Comparison of ENCODE assay signal across 16 mouse cellular contexts in genomic region chr1:181258616-181259015, GRCm38 (mm10). TPM values are rescaled to one million over a fixed set of nuclear protein-coding genes. Genes with fewer than 3 reads are reported as not detected.
A peak's percentile ranks its signal among the peaks of the same experiment; 100 is the strongest.
DNase-seq lines count a peak whose midpoint lies in the region; ATAC-seq and TF ChIP-seq lines count a peak whose summit lies in the region.
"Had no signal": no experiment of that assay in that cellular context is flagged by ENCODE, and none has a peak within 500 bp of the region (broad histone marks: within the 10 kb centered on the region; RNA-seq: fewer than 3 reads in every experiment).

No protein-coding gene starts in this region.

- peak; percentile 37 for DNase-seq in kidney, adult 11 months
- peak; percentile 82 for DNase-seq in liver, adult 2 months (ENCODE audit: extremely low read depth, low read depth, low spot score)
- DNase-seq: cerebellum, adult 9-11 months; forebrain, postnatal 0 days; gastrocnemius, postnatal 14 days; lung, postnatal 36 days; retina, postnatal 1 day; spleen, adult 18-20 months had no signal

- no peak overlapping the region for H3K9ac ChIP-seq in kidney, embryonic 14.5 days (ENCODE audit: low read depth, low read length)
- peak overlapping the region; percentile 4; the same call in 1 of the 2 replicates for H3K9ac ChIP-seq in liver, adult 2 months (ENCODE audit: low read depth, low read length)
- H3K9ac ChIP-seq in stomach, embryonic 15.5 days, result no peak overlapping the region
- no peak overlapping the region for H3K9ac ChIP-seq in midbrain, embryonic 15.5 days
- H3K9ac ChIP-seq: forebrain, postnatal 0 days; heart, embryonic 15.5 days had no signal

- H3K27me3 ChIP-seq in kidney, embryonic 14.5 days (ENCODE audit: control insufficient read depth, insufficient read depth, low read length), result no peaks in the 10 kb centered on the region
- no peaks in the 10 kb centered on the region for H3K27me3 ChIP-seq in liver, adult 2 months (ENCODE audit: control insufficient read depth, insufficient read depth, low read length)
- H3K27me3 ChIP-seq in stomach, embryonic 15.5 days (replicated peaks), result no peaks in the 10 kb centered on the region
- H3K27me3 ChIP-seq in midbrain, embryonic 15.5 days (replicated peaks), result no peaks in the 10 kb centered on the region
- H3K27me3 ChIP-seq: heart, embryonic 15.5 days; Patski had no signal

- 65% methylated on average over 5 of the region's 5 CpGs for WGBS in kidney, embryonic 14.5 days
- WGBS in bone marrow, adult 2 months, result 78% methylated on average over 5 of the region's 5 CpGs
- 37% methylated on average over 5 of the region's 5 CpGs for WGBS in liver, adult 2 months
- WGBS in stomach, embryonic 15.5 days, result 88% methylated on average over 5 of the region's 5 CpGs
- WGBS in midbrain, embryonic 15.5 days, result 71% methylated on average over 5 of the region's 5 CpGs

- H3K79me2 ChIP-seq in liver, adult 2 months (ENCODE audit: control insufficient read depth, insufficient read depth, low read length), result no peaks in the 10 kb centered on the region

- no peak for TF ChIP-seq POLR2A in bone marrow, adult 2 months (IDR thresholded peaks at IDR 0.05; ENCODE audit: borderline replicate concordance, control insufficient read depth, low read depth, low read length)
- TF ChIP-seq POLR2A in liver, adult 2 months (IDR thresholded peaks at IDR 0.05; ENCODE audit: extremely low read depth, insufficient read depth, low read length), result no peak

- no peaks in the 10 kb centered on the region for H3K9me3 ChIP-seq in kidney, embryonic 14.5 days (ENCODE audit: control insufficient read depth, low read length)
- no peaks in the 10 kb centered on the region for H3K9me3 ChIP-seq in stomach, embryonic 15.5 days
- no peaks in the 10 kb centered on the region for H3K9me3 ChIP-seq in midbrain, embryonic 15.5 days
- H3K9me3 ChIP-seq: heart, embryonic 15.5 days had no signal

- no peak for TF ChIP-seq CTCF in bone marrow, adult 2 months (IDR thresholded peaks at IDR 0.05; ENCODE audit: control insufficient read depth, insufficient read depth, low read length)
- TF ChIP-seq CTCF in liver, adult 2 months (IDR thresholded peaks at IDR 0.05; ENCODE audit: low read depth, low read length), result no peak

- H3K4me1 ChIP-seq in kidney, embryonic 14.5 days (ENCODE audit: control insufficient read depth, insufficient read depth, low read length), result peaks cover 25% of the 10 kb centered on the region
- H3K4me1 ChIP-seq in bone marrow, adult 2 months (ENCODE audit: control insufficient read depth, insufficient read depth, low read length), result peaks cover 15% of the 10 kb centered on the region
- H3K4me1 ChIP-seq in liver, adult 2 months (ENCODE audit: control insufficient read depth, insufficient read depth, low read length), result peaks cover 16% of the 10 kb centered on the region
- H3K4me1 ChIP-seq in stomach, embryonic 15.5 days, result peaks cover 34% of the 10 kb centered on the region
- H3K4me1 ChIP-seq in midbrain, embryonic 15.5 days, result peaks cover 12% of the 10 kb centered on the region

- no peak overlapping the region for H3K4me2 ChIP-seq in kidney, embryonic 14.5 days (replicated peaks; ENCODE audit: low read depth, low read length)
- H3K4me2 ChIP-seq in stomach, embryonic 15.5 days, result no peak overlapping the region
- H3K4me2 ChIP-seq in midbrain, embryonic 15.5 days, result no peak overlapping the region
- H3K4me2 ChIP-seq: heart, embryonic 15.5 days had no signal

- no peak overlapping the region for H3K27ac ChIP-seq in kidney, embryonic 14.5 days (ENCODE audit: low read depth, low read length)
- H3K27ac ChIP-seq in bone marrow, adult 2 months (ENCODE audit: control insufficient read depth, insufficient read depth, low read depth, low read length, poor library complexity), result peak overlapping the region; percentile 86
- H3K27ac ChIP-seq in liver, adult 2 months (replicated peaks; ENCODE audit: insufficient read depth, low read depth, low read length), result peak overlapping the region; percentile 98
- H3K27ac ChIP-seq in stomach, embryonic 15.5 days, result peak overlapping the region; percentile 26; the same call in 1 of the 2 replicates
- no peak overlapping the region for H3K27ac ChIP-seq in midbrain, embryonic 15.5 days

- no peak overlapping the region for H3K4me3 ChIP-seq in kidney, embryonic 14.5 days (ENCODE audit: low read length)
- no peak overlapping the region for H3K4me3 ChIP-seq in bone marrow, adult 2 months (replicated peaks; ENCODE audit: control insufficient read depth, low read depth, low read length)
- H3K4me3 ChIP-seq in liver, adult 2 months (ENCODE audit: insufficient read depth, low read depth, low read length), result no peak overlapping the region
- no peak overlapping the region for H3K4me3 ChIP-seq in stomach, embryonic 15.5 days (replicated peaks)
- H3K4me3 ChIP-seq in midbrain, embryonic 15.5 days, result no peak overlapping the region
- H3K4me3 ChIP-seq: heart, embryonic 15.5 days had no signal

- no peak for ATAC-seq in kidney, embryonic 14.5 days (ENCODE audit: low FRiP score, low TSS enrichment)
- ATAC-seq in stomach, embryonic 15.5 days (ENCODE audit: insufficient read depth, low FRiP score, low read depth), result no peak
- no peak for ATAC-seq in CD4-positive, CD25-positive, alpha-beta regulatory T cell, adult 4 months
- no peak for ATAC-seq in midbrain, embryonic 15.5 days (replicated peaks)
- ATAC-seq: forebrain, postnatal 0 days; hindbrain, embryonic 16.5 days; Patski had no signal

- no peaks in the 10 kb centered on the region for H3K36me3 ChIP-seq in kidney, embryonic 14.5 days (ENCODE audit: control insufficient read depth, insufficient read depth, low read length)
- H3K36me3 ChIP-seq in liver, adult 2 months (ENCODE audit: control insufficient read depth, insufficient read depth, low read length), result no peaks in the 10 kb centered on the region
- no peaks in the 10 kb centered on the region for H3K36me3 ChIP-seq in stomach, embryonic 15.5 days
- H3K36me3 ChIP-seq in midbrain, embryonic 15.5 days (replicated peaks), result no peaks in the 10 kb centered on the region
- H3K36me3 ChIP-seq: heart, embryonic 15.5 days had no signal

RNA-seq across cellular contexts. Expression of gene Wdr26, which starts 46.8 kb away (rescaled TPM):
- 54.5 and 55.9 TPM in 2 replicates for polyA plus RNA-seq in kidney, embryonic 14.5 days (2014; fragmentation: Nextera tagmentation; extraction: Ambion mirVana)
- polyA plus RNA-seq in bone marrow, adult 2 months (2011; ENCODE audit: insufficient read depth, insufficient read length, low replicate concordance, missing spikeins), result 88.4 and 115 TPM in 2 replicates
- 61.4 and 66.4 TPM in 2 replicates for total RNA-seq in liver, adult 2 months (2014; rRNA removed)
- polyA plus RNA-seq in liver, adult 2 months (2012; rRNA removed), result 20.9 and 22.1 TPM in 2 replicates
- polyA plus RNA-seq in stomach, embryonic 15.5 days (2015; fragmentation: Nextera tagmentation; extraction: Ambion mirVana), result 32.6 and 33.3 TPM in 2 replicates
- polyA plus RNA-seq in CD4-positive, CD25-positive, alpha-beta regulatory T cell, adult 4 months (2017; shearing (Covaris generic)), result 10 to 100 TPM; 34.7 to 40.9 TPM
- polyA plus RNA-seq in midbrain, embryonic 15.5 days (2015; fragmentation: Nextera tagmentation; extraction: Ambion mirVana), result 32.8 and 36.7 TPM in 2 replicates

Comparison
In these comparisons a context has a peak if more than half of its experiments do, and no peak if none do; other contexts are left out.
1. H3K27ac ChIP-seq: peak in bone marrow, adult 2 months (single experiment), liver, adult 2 months (single experiment) and stomach, embryonic 15.5 days (single experiment); none in kidney, embryonic 14.5 days (single experiment) and midbrain, embryonic 15.5 days (single experiment).